Mouse (Mus musculus) right cerebral cortex, postnatal 4 days (tissue): Measurements from ENCODE around the gene 9030025P20Rik.
A peak's percentile ranks its signal among the peaks of the same experiment; 100 is the strongest.
"Not testable (repeated sequence)": the region's sequence is repeated elsewhere in the genome, so short reads cannot be mapped to it uniquely, and the experiment has no call there.

Experiments
- DNase-seq: peaks from one replicate; pipeline ENCODE4 v3.0.0-alpha.2; 2022

9030025P20Rik gene

DNA sequence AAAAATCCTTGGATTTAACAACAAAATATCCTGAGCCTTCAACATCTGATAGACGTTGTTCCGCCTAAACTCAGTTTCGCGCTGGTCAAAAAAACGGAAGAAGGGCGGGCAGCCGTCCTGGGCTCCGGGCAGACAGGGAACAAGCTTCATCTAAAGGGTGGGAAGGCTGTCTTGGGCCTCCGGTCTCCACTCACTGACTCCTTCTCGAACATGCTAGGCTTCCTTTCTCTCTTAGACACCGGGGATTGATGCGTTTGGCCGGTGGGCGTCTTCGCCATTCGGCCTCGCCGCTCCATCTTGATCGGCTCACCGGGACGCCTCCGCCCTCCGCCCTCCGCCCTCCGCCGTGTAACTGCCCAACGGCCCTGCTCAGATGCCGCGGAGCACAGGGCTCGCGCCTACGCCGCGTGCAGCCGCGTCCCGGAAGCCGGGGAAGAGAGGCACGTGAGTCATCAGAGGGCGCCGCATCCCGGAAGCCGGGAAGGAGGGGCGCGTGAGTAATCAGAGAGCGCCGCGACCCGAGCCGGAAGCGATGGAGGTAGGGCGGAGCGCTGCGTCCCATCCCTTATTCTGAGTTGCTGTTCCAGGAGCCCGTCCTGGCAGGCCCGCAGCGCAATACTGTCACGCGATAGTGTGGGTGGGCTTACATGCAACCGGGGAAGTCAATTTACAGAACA lies at the start of gene 9030025P20Rik, which contains the start of gene Gm3417:
Gene 9030025P20Rik, plus strand, starts transcription at position 107 of the 677 bp plus-strand sequence.
Gene Gm3417, minus strand, starts transcription at position 429 of the 677 bp plus-strand sequence.
- DNase-seq, result not testable (repeated sequence)

DNA sequence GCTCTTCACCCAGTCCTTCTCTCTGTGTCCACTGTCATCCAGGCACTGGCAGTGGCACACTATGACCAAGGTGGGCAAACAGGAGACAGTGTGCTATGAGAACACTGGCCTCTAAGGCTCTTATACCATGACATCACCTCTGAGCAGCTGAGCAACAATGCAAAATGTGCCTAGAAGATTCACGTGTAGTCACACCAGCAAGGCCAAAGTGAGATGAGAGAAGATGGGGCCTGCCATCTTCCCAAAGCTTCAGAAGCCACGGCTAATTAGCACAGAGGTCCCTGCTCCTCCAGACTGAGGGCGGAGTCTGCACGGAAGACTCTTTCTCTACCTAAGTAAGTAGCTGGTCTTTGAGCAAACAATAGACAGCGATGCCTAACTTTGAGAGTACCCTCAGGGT lies 49.6 kb upstream of the 9030025P20Rik start:
- no peak for DNase-seq

DNA sequence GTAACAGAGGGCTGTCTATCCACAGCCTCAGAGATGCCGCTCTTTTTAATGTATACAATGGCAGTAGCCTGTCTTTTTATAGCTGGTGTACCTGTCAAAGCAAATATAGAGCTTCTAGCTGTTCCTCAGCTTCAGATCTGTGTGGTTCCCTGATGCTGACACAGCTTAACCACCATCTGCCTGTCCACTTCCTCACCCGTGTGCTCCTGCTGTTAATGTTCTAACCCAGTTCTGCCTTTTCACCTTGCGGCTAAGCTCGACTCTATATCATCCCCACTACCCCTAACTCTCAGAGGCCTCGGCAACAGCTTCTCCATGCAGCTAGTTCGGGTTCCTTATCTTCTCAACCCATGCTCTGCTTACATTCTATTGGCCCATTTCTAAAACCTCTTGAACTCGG lies 47.6 kb upstream of the 9030025P20Rik start:
- no peak for DNase-seq

DNA sequence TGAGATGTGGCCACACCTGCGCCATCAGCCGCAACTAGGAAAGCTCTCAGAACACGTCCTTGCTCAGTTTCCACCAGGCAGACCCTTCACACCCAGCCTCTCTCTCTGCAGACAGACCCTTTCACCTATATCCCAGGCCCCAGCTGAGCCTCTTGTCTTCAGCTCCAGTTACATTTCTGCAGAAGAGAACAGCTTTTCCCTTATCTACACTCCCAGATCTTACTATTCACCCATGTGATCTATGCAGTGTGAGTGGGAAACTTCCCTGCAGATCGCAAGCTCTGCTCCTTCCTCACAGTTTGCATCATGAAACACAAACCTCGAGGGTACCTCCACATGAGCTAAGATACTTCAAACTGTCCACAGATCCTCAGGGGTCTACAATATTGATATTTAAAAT lies 46.8 kb upstream of the 9030025P20Rik start:
- no peak for DNase-seq

DNA sequence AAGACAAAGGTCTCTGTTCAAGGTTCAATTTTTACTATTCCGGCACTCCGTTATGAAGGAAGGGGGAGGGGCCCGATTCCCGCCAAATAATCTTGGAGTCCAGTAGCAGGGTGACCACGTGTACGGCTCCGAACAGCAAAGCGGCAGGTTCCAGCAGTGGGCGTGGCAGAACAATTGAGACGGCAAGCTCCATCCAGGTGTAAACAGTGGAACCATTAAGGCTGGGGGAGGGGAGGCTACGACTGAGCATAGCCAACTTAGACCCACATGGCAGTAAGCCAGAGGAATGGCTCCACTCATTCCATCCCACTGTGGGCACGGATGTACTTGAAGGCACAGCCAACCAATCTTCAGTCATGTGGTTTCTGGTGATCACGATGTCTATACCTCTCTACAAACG lies 43.0 kb upstream of the 9030025P20Rik start:
- DNase-seq, result not testable (repeated sequence)

DNA sequence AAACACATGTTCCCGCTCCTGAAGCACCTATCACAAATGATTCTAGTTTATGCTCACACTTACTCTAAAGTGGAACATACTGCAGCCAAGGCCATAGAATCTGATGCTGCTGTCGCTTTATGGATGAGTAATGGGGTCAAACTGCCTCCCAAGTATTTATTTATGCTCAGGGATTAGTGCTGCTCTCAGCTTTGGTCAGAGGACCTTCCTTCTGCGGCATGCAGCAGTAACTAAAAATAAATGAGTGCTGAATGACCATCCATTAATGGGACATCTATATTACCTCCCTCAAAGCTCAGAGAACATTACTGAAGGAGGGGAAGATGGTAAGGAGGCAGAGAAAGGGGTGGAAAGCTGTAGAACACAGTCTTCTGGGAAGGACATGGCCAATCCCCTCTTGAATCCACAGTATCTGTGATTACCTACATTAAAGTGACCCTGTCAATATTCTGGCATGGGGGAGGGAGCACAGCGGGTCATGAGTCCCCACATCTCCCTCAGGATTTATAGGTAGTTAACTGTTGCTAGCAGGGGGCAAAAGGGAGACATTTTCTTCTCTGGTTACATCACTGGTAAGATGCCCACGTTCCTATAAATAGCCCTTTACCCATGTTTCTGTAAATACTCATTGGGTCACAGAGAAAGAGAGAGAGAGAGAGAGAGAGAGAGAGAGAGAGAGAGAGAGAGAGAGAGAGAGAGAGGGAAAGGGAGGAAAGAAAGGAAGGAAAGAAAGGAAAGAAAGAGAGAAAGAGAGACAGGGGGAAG lies 42.2 kb upstream of the 9030025P20Rik start:
- no peak for DNase-seq

DNA sequence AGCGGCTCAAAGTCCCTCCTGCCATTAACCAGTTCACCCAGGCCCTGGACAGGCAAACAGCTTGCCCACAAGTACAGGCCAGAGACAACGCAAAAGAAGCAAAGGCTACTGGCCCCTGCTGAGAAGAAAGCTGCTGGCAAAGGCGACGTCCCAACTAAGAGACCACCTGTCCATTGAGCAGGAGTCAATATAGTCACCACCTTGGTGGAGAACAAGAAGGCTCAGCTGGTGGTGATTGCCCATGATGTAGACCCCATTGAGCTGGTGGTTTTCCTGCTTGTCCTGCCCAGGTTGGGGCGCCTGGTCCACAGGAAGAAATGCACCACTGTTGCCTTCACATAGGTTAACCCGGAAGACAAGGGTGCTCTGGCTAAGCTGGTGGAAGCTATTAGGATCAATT lies 36.1 kb upstream of the 9030025P20Rik start:
- DNase-seq, result not testable (repeated sequence)

DNA sequence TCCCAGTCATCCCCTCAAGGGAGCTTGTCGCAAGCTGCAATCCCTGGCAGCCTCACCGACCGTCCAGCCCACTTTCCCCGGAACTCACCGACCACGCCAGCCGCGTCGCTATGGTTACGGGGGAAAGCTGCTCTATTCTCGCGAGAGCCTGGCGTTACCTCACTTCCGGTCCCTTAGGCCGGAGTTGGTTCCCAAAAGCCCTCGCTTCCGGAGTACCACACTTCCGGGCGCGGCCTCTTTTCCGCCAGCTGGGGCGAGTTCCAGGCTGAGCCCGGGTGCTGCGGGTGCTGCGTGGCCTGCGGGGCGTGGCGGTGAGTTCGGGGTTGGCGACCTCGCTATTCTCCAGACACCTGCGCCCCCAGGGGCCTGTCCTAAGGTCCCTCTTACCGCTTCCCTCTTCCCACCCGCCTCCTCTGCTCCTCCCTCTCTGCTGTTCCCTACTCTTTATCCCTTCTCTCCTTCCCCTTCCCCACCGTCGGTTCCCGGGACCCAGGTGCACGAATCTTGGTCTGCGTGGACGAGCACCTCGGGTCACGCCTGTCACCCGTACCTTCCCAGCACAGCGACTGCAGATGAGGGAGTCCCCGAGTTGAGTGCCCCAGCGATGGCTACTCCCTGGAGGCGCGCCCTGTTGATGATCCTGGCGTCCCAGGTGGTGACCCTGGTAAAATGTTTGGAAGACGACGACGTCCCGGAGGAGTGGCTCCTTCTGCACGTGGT lies 35.1 kb upstream of the 9030025P20Rik start, which contains the start of the genes Wdr27 and 1600012H06Rik:
Gene Wdr27, minus strand, starts transcription at position 150 of the 720 bp plus-strand sequence.
Gene 1600012H06Rik, plus strand, starts transcription at position 176 of the 720 bp plus-strand sequence.
- DNase-seq, result peak; percentile 97

DNA sequence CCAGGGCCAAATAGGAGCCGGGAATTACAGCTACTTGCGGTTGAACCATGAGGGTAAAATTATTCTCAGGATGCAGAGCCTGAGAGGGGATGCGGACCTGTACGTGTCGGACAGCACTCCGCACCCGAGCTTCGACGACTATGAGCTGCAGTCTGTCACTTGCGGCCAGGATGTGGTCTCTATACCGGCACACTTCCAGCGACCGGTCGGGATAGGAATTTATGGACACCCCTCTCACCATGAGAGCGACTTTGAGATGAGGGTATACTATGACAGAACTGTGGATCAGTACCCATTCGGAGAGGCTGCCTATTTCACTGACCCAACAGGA lies 34.6 kb upstream of the 9030025P20Rik start:
- DNase-seq, result no peak

DNA sequence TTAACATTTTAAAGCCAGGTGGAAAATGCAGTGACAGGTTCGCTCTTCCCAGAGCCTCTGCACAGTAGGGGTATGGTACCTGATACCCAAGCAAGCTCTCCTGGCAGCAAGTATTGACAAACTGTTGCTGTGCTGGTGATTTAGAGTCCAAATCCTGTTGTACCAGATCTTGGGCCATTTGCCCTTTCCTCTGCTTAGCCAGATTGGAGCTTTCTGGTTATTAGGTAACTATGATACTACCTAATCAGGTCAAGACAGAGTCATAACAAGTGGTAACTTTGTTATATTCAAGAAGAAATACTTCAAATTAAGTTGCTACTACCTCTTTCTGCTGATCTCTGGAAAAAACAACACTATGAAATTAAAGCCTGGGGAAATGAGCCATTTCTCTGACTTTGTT lies 33.7 kb upstream of the 9030025P20Rik start:
- DNase-seq, result no peak

DNA sequence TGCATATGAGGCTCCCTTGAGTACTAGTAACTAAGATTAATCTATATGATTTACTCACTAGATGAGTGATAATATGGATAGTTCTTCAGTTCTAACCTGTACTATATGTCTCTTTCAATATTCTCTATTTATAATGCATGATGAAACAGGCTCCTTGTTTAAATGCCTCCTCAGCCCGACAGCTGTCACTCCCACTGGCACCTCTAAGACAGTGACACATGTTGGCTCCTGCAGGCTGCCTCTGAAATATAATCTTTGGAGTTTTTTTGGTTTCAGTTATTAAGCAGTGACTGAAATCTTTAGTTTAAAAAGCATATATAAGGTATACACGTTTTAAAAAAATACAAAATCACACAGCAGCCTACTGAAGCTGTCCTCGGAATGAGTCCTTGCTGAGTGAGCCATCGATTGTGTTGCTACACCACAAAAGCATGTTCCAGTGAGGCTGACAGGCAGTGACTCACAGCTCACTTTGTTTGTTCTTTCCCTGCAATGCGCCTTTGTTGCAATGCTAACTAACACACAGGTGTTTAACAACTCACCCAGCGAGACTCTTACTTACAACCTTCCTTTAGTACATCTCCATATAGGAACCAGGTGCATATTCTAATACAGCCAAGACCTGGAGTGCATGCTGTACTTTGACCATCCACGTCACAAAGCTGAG lies 29.0 kb upstream of the 9030025P20Rik start:
- no peak for DNase-seq

DNA sequence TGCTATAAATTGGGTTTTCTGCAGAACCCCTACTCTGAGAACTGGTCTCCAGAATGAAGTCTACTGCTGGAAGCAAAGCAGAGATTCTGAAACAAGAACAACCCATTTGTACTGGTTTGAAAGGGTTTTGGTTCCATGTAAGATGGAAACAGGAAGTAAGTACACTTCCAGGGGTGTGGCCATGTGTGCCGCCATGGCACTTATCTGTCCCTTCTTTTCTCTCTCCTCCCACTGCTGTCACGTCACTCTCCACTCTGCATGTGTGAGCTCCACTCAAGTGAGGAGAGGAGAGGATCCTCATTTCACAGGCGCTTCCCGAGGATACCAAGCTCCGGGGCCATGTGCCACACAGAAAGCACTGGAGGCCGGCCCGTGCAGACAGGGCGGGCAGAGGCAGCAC lies 24.8 kb upstream of the 9030025P20Rik start:
- DNase-seq, result no peak

DNA sequence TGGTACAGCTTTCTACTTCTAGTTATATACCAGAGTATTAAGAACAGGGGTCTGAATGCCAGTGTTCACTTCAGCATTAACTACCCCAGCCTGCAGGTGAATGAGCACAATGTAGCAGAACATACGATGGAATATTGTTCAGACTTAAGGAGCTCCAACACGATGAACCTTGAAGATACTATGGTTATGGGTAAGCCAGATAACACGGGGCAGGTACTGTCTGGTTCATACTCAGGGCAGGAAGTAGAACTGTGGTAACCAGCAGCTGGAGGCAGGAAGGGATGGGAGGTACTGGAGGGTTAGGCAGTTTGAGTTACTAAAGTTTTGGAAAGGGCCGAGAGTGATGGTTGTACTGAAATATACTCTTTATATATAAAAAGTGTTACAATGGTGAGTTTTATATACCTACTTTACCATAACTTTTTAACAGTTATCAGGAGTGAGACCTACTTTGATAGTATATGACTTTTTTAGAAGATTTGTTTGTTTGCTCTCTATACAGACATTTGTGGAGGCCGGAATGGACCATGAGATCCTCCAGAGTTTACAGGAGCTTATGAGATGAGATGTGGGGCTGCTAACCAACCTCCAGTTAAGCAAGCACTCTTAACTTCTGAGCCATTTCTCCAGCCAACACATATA lies 19.5 kb upstream of the 9030025P20Rik start:
- no peak for DNase-seq

DNA sequence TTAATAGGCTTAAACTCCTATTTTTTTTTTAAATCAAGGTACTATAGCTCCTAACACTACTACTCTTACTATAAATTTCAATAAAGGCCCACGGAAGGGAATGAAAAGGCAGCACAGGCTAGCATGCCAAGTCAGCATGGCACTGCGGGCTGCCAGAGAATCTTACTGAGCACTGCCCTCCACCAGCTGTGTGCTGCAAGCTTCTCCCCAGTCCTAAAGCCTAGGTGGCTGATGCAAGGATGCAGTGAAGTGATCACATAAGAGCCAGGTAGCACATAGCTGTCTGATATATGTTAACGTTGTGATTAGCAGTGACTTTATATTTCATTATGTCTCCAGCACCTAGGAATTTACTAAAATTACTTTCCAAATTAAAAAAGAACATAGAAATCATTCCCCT lies 18.3 kb upstream of the 9030025P20Rik start:
- no peak for DNase-seq

DNA sequence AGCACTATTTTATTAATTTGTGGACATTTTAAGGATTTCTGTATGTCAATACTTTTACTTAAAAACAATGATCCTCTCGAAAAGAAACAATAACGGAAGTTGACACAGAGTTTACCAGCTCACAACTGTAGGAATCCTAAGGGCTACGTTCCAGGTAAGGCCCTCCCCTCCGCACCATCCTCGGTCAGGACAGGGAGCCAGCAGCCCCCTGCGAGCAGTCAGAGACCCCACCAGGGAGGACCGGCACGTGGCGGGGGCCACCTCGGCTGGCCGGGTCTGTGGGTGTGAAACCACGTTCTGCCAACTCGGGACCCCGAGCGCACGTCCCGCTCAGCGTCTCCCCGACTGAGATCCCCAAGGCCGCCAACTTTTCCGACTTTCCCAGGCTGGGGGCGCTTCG lies 17.7 kb upstream of the 9030025P20Rik start:
- peak; percentile 25 for DNase-seq

DNA sequence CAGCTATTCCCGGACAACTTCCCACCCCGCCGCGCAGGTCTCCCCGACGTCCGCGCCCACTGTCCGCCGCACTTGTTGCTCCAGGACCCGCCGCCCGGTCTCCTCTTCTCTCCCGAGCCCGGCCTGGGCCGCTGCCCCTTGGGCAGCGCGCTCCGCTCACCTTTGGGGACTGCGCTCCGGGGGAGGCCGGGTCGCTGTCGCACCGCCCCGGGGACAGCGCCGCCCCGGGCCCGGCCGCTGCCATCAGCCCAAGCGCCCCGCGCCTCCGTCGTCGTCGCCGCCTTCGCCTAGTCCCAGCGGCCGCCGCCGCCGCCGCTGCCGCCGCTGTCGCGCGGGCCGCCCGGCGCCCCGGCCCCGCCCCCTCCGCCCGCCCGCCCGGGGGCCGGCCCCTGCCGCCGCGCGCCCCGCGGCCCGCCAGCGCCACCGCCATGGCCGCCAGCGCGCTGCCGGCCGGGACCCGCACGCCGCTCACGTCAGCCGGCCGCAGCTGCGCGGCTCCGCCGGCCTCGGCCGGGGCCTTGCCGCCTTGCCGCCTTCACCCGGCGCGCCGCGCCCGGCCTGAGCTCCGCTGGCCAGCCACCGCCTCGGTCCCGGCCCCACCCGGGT lies 17.2 kb upstream of the 9030025P20Rik start, which contains the start of gene Phf10:
Gene Phf10, minus strand, starts transcription at position 323 of the 606 bp plus-strand sequence.
- peak; percentile 19 for DNase-seq

DNA sequence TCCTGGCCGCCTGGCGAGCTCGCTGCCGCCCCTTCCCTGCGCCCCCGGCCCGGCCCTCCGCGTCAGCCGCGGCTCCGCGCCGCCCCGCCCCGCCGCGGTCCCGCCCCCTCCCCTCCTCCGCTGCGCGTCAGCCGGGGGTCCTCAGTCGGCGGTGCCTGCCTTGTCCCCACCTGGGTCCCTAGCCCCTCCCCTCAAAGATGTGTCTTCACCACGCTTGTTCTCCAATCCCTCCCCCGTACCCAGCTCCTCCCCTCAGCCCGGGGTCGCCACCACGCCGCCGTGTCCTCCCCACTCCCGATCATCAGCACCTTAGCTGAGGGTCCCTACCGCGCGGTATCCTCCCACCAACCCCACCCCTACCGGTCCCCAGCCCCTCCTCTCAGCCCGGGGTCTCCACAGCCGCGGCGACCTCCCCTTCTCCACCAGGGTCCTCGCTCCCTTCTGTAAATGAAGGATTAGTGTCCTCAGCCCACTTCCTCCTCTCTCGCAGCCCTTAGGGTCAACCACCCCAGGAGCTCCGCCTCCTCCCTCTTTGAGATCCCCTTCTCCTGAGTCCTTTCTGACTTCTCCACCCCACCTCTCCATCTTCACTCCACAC lies 16.6 kb upstream of the 9030025P20Rik start:
- not testable (repeated sequence) for DNase-seq

DNA sequence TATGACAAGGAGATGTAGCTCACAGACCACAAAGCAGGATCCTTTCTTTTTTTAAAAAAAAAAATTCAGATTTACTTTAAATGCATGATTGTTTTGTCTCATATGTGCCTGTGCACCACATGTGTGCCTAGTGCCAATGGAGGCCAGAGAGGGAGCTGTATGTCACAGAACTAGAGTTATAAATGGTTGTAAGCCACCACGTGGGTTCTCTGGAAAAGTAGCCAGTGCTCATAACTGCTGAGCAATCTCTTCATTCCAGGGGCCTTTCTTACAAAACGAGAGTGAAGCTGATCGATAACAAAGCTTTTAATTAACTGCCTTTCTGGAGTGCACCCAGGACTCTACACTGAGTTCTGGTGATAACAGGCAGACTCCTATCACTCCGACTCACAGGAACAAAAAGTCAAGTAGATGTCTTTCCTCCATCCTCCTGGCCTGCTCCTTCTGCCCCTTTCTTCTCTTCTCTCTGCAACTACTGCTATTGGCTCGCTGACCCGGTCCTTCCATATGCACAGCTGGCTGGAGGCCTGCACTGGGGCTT lies 9.8 kb upstream of the 9030025P20Rik start:
- not testable (repeated sequence) for DNase-seq

DNA sequence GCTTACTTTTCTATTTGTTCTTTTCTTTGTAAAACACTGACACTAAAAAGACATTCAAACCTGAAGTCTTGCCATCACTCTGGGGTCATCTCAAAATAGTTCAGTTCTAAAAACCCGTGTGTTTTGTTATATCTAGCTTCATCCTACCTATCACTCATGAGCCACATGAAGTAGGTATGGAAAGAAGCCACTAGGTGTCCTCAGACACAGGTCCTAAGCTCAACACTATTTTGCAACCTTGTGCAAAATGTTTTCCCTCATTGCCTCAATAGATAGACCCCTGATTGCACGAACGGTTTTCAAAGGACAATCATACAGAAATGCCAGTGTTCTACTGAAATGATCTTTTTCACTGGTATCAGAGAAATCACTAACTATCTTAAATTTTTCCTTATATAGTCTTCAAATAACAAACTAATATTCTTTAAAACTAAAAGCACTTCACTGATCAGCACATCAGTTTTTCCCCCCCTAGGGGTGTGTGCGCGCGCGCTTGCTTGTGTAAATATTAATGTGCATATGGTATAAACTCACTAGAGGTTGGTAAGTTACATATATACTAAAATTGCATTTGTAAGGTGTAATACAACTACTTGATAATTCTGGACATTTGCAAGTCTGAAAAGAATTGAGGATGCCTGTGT lies 428 bp upstream of the 9030025P20Rik start:
- not testable (repeated sequence) for DNase-seq

DNA sequence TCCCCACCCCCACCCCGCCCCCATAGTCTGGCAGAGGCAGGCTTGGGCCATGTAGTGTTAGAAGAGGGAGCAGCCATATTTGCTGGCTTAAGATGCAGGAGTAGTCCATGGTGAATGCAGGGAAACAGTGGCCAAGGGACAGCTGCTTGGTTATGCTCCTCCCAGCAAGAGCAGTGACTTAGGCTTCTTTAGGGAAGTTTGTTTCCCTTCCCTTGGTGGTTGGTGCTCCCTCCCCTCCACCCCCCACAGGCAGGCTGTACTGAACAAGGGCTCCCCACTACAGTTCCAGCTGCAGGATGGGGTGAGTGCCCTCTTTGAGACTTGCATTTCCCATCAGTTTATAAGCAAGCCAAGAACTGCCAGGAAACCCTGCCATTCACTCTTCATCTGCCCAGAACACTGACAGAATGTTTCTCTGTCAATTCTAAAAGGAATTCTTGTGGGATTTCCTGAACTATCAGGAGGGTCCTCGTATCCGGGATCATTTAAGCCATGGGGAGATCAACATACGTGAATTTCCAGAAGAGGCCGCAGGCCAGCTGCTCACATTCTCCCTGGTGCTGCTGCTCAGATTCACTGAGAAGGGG lies 11.9 kb downstream of the 9030025P20Rik start:
- DNase-seq, result peak; percentile 0
